Mouse (Mus musculus) lung, postnatal 4 days (tissue): ENCODE measurements around the gene 2300002M23Rik.

ENCODE experiments used
- DNase-seq, 2 experiments: peaks; one replicate each; pipeline ENCODE4 v3.0.0; 2021

The 2300002M23Rik gene

DNA sequence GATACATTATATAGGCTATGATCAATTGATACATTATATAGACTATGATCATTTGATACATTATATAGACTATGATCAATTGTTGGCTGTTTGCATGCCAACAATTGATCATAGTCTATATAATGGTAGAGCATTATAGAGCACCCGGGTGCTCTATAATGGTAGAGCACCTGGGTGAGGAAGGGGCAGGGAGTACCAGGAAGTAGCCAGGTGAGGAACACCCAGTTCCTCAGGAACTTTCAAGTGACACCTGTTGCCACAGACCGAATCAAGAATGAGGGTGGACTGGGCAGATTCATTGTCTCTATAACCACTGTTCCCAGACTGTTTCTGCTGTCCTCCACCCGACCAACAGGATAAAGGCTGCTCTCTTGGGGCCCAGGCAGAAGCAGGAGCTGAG lies at the start of gene 2300002M23Rik:
Gene 2300002M23Rik (plus strand): TSS at position 301 of the 400 bp plus-strand sequence.
- no peak for DNase-seq

DNA sequence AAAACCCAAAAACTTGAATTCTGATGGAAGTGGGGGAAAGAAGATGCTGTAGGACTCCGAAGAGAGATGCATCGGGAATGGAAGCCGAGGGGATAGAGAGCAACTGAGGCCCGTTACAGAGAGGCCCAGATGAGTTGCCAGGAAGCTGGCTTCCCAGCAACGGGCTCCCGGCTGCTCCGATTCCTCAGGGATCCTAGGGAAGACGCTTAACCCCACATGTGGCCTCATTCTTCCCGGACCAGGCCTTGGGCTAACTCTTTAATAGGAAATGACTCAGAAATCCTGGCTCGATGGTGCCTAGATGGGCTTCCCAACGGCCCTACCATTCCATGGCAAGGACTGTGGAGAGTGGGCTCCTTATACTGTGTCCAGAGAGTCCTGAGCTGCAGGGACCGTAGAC lies 49.7 kb upstream of the 2300002M23Rik start:
- DNase-seq = peak in 1 of 2 experiments; percentile 20

DNA sequence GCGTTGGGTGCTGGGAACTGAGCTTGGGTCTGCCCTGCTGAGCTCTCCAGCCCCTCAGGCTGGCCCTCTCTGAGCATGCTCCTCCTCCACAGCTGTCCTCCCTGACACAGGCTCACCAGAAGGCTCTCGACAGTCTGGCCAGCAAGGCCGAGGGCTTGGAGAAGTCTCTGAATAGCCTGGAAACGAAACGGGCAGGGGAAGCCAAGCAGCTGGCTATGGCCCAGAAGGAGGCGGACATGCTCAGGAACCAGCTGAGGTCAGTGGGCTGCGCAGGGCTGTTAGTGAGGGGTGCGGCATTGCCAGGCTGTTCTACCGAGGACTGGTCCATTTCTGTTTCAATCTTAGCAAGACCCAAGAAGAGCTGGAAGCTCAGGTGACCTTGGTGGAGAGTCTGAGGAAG lies 42.9 kb upstream of the 2300002M23Rik start:
- no peak for DNase-seq

DNA sequence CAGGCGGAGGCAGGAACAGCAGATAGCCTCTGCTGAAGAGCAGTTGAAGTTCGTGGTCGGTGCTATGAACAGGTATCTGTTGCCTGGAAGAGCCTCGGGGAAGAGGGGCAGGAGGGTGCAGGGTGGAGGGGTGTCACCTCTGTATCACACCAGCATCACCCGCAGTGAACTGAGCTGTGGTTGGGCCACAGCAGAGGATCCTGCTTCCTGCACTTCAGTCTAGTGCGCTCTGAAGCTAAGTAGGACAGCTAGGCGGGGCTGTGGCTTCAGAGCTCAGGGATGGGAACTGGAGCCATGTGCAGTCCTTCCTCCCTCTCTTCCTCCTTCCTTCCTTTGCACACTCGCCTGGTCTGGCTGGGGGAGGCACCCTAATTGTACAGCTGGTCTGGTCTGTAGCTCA lies 40.6 kb upstream of the 2300002M23Rik start:
- no peak for DNase-seq

DNA sequence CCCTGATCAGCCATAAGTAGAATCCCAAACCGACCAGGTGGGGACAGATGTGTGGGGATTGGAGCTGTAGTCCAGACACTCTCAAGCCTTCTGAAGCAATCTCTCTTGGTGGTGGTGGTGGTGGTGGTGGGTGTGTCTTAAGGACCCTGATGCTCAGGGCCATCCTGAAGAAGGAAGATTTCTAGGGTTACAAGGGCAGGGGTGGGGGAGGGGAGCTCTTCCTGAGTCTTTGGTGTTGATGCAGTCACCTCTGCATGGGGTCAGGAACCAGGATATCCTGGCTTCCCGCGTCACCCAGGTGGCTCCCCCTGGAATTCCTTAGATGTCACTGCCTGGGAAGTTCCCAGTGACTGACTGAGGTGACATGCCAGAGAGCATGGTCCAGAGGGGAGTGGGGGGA lies 34.9 kb upstream of the 2300002M23Rik start:
- DNase-seq = no peak

DNA sequence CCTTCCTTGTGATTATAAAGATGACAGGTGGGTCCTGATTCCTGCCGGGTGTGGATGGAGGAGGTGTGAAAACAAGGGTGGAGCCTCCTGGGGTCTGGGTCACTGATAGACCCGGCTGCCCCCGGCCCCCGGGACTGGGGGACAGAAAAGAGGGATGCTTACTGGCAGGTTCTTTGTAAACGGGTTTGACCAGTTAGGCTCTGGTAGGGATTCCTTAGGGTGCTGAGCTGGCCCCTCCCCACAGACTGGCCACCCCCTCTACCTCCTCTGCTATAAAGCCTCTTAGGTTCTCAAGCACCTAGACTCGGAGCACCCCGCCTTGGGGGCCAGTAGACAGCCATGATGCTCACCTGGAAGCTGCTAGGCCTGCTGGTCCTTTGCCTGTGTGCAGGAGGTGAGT lies 34.3 kb upstream of the 2300002M23Rik start, which contains the start of gene Psors1c2:
Gene Psors1c2 (plus strand): TSS at position 301 of the 400 bp plus-strand sequence.
- DNase-seq = no peak

DNA sequence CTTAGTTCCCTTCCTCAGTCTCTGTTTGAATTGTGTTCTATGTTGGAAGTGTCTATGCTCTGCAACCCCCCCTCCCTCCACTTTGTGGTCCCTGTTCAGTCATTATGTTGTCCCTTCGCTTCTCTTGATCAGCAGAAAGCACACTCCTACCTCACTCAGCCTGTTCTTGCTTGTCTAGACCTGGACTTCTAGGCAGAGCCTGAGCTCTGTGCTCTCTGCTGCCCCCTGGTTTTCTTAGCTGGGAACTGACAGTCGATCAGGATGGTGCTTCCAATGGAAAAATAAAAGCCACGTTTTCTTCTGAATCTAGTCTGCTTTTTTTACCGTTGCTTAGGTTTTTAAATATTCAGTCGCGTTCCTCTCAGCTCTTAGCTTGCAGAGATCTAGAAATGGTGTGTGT lies 32.9 kb upstream of the 2300002M23Rik start:
- peak; percentile 60 to 76 for DNase-seq

DNA sequence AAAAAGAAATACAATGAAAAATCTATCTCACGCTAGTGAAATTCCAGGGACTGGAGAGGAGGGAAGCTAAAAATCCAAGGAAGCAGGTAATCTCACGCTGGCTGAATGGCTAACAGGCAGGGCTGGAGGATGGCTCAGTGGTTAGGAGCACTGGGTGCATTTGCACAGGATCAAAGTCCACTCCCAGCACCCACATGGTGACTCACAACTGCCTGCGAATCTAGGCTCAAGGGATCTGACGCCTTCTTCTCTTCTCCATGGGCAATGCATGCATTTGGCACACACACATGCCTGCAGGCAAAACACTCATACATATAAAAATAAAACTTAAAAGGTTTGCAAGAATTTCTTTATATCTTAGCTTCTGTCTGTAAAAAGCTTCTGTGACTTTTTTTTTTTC lies 29.8 kb upstream of the 2300002M23Rik start:
- no peak for DNase-seq

DNA sequence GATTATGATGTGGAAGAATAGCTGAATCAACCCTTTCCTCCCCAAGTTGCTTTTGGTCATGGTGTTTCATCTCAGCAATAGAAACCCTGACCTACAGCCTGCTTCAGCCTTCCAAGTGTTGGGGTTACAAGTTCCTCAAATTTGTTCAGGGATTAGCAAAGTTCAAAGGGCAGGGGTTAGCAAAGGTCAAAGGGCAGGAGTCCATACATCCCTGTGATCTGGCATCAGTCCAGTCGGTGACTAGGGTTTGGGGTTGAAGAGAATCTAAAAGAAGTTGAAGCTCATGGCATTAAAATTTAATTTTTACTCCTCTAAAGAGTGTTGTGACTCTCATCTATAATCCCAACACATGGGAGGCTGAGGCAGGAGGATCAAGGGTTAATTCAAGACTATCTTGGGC lies 28.8 kb upstream of the 2300002M23Rik start:
- DNase-seq = no peak

DNA sequence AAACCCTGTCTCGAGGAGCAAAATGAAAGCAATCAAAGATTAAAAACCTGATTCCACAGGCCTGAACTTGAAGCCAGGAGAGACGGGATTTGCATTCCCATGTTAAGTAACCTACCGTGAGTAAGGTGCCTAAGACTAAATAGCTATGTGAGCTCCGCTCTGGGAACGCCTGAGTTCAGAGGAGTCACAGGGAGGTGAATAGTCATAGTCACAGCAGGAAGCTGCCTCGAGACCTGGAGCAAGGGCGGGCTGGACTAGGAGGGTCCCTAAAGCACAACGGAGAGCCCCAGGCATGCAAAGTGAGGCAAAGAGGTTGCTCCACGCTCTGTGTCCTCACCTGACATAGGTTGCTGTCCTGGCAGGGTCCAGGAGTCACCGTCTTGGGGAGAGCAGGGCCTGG lies 27.7 kb upstream of the 2300002M23Rik start:
- no peak for DNase-seq

DNA sequence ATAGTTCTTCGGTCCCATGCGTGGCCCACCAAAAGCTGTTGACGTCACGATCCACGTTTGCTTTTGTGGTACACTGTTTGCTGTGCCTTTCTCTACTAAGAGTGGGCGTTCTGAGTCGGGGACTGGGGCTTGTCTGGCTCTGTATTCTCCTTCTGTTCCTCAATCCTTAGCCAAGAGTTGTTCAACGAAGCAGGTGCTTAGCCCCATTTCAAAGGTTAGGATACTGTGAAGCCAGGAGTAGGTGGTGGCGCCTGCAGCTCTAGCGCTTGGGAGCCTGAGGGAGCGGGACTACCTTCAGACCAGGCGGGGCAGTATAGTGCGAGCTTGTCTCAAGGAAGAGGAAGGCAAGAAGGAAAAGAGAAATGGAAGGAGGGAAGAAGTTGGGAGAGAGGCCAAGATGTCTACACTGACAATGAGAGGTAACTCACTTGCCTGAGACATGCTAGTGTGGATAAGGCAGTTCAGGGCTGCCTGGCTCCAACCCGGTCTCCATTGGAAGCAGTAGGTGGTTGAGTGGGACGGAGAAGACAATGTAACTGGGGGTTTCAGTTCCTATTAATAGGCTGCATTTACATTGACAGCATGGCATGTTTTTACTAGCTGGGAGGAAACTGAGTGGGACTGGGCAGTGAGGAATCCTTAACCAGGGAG lies 24.4 kb upstream of the 2300002M23Rik start:
- DNase-seq = no peak

DNA sequence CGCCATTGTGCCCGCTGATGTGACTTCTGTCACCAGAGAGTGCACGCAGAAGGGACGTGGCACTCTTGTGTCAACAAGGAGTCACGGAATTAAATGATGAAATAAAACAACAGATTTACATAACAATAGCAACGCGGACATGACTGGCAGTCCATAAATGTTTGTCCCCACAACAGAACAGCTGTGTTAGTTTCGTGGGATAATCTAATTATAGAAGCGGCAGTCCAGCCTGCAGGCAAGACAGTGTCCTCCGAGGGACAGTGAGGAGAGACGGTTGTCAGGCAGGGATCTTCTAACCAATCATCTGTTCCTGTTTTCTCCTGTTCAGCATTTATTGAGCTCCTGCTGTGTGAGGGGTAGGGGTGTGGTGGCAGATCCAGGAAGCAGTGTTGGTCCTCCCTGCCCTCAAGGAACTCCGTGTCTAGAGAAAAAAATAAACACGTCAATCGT lies 23.8 kb upstream of the 2300002M23Rik start:
- no peak for DNase-seq

DNA sequence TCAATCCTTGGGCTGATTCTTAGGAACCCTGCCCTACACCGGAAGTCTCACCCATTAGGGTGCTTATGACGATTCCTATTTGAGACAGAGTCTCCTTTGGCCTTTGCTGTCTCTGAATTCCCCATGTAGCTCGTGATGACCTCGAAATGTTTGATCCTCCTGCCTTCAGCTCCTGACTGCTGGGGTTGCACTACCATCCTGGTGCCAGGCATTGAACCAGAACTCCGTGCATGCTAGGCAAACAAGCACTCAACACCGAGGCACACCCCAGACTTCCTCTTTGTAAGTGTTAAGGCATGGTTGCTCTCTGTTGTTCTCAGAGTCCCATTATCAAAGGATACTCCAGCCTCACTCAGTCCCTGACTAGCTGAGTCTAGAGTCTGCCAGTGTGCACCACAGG lies 23.2 kb upstream of the 2300002M23Rik start:
- no peak for DNase-seq

DNA sequence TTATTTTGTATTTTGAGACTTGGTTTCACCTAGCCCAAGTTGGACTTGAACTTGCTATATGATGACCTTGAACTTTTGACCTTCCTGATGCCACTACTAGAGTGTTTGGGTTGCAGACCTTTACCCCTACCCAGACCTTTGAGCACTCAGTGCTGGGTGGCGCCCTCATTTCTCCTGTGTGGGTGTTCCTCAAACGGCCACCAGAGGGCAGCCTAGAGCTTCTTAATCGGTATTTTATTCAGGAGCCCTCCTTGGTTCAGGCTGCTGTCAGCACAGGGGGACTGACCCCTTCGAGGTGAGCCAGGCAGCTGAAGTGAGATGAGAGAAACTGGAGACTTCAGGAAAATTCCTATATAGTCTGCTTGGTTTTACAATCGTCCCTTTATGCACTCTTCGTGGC lies 22.6 kb upstream of the 2300002M23Rik start:
- peak in 1 of 2 experiments; percentile 66 for DNase-seq

DNA sequence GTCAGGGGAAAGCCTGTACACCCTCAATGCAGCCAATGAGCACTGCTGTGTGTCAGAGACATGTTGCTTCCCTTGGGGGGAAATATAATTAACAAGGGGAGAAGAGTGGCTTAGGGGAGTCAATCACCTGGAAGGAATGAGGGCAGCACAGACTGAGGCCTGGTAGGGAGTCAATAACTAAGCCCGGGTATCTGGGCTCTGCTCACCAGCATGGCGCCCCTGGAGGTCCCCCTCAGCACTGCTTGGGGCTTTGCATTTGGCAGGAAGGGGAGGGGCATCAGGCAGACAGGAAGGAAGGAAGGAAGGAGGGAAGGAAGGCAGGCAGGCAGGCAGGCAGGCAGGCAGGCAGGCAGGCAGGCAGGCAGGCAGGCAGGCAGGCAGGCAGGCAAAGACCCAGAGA lies 19.8 kb upstream of the 2300002M23Rik start:
- no peak for DNase-seq

DNA sequence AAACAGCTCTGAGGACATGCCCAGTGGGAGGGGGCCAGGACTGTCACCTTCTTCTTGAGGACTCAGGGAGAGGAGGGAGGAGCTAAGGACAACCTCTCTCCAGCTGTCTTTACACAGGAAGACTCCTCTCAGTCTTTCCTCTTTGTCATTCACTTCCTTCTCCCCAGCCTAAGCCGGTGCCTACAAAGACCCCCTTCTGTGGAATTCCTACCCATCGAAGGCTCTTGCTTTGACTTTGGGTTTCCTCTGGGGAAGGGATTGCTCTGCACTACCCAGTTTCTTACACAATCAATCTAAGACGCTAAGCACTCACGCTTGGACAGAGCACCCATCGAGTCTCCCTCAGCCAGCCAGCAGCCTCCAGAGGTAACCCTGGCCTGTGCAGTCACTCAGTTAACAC lies 18.6 kb upstream of the 2300002M23Rik start:
- no peak for DNase-seq

DNA sequence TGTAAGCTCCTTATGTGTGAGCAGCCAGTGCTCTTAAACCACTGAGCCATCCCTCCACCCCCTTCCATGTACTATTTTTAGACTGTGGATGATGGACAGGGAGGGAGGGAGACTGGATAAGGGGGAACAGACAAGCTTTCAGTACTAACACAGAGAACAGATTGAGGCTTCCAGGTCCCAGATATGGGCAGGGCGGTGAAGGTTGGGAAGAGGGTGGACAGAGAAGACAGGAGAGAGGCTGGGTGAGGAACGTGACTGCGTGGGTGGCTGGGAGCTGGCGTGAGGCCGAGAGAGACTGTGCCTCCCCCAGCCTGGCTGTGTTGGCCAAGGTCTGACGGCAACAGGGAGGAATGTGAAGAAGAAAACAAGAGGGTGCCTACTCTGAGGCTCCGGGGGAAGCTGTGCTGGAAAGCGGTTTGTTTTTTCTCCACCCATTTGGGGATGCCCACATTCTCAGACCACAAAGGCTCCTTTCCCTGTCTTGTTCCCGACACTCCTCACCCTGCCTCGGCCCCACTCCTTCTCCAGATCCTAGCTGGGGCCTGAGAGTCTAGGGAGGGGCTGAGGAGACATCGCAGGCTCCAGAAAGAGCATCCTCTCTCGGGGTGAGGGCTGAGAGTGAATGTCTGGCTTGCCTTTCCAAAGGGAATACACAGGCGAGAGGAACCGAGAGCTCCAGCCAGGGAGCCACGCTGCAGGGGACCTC lies 17.7 kb upstream of the 2300002M23Rik start:
- peak; percentile 84 to 90 for DNase-seq

DNA sequence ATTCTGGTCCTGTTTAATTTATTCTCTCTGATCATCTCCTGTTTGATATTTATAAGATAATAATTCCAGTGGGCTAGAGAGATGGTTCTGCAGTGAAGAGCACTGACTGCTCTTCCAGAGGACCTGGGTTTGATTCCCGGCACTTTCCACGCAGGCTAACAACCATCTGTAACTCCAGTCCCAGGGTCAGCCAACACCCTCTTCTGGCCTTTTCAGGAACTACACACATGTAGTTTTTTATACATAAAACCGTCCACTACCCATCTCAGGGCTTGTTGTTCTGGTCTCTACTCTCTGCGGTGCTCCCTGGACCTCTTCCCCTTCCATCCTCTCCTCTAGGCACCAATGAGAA lies 17.1 kb upstream of the 2300002M23Rik start:
- DNase-seq = no peak

DNA sequence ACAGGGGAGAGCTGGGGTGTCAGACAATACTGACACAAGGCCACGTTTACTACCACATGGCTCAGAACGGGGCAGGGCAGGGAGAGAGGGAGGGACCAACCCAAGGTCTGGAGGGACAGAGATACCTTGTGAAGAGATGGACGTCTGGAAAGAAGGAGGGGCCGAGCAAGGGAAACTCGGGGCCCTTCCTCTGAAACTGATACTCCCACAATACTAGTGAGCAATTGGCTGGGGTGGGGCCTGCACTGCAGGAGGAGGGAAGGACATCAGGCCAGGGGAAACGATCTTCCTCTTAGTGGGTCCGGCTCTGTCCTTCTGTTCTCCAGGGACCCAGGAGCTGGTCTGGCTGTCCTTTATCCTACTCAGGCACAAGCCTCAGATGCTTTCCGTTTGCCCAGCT lies 16.4 kb upstream of the 2300002M23Rik start:
- DNase-seq = no peak

DNA sequence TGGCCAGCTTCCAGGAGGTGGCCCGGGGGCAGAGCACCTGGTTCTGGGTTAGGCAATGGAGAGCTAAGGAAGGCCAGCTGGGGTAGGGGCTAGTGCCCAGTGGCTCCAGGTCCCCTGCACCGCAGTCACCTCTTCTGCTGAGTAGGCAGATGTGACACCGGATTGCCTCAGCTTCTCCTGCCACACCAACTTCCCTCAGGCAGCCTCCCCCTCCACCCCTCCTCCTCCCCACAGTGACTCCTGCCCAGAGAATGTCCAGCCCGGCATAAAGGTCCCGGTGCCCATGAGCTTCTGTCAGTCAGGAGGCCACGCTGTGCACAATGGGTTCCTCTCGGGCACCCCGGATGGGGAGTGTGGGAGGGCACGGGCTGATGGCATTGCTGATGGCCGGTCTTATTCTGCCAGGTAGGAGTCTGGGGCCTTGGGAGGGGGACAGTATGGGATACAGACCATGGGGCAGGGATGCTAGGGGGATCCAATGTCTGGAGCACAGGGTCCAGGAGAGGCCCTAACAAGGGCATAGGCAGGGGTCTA lies 15.3 kb upstream of the 2300002M23Rik start, which contains the start of gene Cdsn:
Gene Cdsn (plus strand): TSS at position 248 of the 534 bp plus-strand sequence.
- no peak for DNase-seq

DNA sequence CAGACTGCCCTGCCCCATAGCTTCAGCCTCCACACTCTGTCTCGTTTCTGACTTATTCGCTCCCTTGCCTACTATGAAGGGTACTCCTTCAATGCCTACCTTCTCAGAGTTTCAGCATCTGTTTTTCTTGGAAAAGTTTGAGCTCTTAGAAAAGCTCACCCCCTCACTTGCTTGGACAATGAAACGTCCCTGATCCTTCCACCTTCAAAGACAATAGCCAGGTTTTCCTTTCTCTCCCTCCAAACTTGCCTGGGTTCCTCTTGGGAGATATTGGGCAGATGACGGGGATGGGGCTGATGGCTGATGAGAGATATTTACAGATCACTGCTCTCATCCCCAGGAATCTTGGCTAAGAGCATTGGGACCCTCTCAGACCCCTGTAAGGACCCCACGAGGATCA lies 12.9 kb upstream of the 2300002M23Rik start:
- DNase-seq = no peak

DNA sequence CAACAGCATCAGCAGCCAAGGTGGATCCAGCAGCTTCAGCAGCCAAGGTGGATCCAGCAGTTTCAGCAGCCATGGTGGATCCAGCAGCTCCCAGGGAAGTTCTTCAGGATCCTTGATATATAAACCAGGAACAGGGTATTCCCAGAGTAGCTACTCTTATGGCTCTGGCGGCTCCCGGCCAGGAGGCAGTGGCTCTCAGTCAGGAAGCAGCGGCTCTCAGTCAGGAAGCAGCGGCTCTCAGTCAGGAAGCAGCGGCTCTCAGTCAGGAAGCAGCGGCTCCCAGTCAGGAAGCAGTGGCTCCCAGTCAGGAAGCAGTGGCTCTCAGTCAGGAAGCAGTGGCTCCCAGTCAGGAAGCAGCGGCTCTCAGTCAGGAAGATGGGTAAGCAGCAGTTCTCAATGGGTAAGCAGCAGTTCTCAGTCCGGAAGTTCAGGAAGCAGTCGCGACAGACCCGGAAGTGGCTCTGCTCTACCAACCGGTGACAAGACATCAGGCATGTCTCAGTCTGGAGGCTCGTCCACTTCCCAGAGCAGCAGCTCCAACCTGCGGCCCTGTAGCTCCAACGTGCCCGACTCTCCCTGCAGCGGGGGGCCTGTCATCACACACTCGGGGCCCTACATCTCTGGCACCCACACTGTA lies 12.4 kb upstream of the 2300002M23Rik start:
- no peak for DNase-seq

DNA sequence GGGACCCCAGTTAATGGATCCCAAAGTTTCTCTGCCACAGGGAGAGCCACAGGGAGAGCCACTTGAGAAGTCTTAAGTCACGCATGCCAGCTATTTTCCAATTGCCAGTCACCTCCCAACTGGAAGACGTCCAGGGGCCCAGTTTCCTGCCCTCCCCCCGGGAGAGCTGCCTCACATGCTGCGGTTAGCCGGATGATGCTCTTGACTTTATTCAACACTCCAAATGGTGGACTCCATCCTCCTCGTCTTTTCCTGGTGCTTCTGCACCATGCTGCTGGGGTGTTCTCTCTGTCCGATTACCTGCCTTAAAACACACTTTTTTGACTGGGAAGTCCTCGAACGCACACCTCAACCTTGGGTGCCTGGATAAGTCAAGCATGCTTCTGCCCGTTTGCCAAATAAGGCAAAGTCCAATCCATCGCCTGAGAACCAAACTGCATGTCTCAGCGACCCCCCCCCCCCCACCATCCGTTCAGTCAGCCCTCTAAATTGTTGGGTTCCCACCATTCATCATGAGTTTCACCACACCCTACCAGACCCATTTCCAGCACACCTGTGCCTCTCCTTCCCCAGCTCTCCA lies 11.0 kb upstream of the 2300002M23Rik start:
- DNase-seq = no peak
